Mouse (Mus musculus): ENCODE measurements around the gene Sytl1.
A peak's percentile ranks its signal among the peaks of the same experiment; 100 is the strongest.

DNA sequence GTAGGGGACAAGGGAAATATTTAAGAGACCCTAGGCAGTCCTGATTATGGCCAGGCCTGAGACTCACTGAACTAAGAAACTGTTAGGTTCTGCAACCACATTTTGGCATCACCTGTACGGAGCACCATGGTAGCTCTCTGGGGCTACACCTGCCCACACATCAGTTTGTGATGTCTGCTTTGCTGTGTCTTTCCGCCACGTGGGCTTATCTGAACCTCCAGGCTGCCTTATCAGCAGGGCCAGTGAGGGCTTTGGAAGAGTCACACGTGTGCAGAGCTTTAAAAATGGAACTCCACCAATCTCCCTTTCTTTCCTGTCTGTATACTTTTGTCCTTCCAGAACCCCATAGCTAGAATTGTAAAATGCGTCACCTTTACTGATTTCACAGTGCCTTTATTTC lies 23.0 kb upstream of the Sytl1 start:
- TF ChIP-seq GATA1 (IDR thresholded peaks at IDR 0.05; ENCODE audit: low read length): peak; percentile 98
- peak; percentile 90 for TF ChIP-seq TAL1 (IDR thresholded peaks at IDR 0.05; ENCODE audit: low read length)
